Mouse (Mus musculus) G1E (cell line): Measurements from ENCODE around the gene Loxl3. TPM values are rescaled to one million over a fixed set of nuclear protein-coding genes. Genes with fewer than 3 reads are reported as not detected.

Experiments
- ATAC-seq: 2 replicates; pipeline ENCODE4 v1.8.0; 2016; ENCODE audit warnings: mild to moderate bottlenecking; ENCODE audit not compliant: insufficient number of reproducible peaks, poor library complexity, low FRiP score, severe bottlenecking; ENCODE audit errors: extremely low read depth
- DNase-seq: peaks from one replicate; pipeline ENCODE4 v3.0.0; 2012; ENCODE audit warnings: low spot score
- H3K27me3 ChIP-seq: 2 replicates; pipeline ENCODE4 v1.6.1; 2012; ENCODE audit warnings: mild to moderate bottlenecking, low read length, inconsistent platforms; ENCODE audit not compliant: insufficient read depth
- H3K36me3 ChIP-seq: replicated peaks from 2 replicates; pipeline ENCODE3; 2012; ENCODE audit warnings: mild to moderate bottlenecking, inconsistent platforms
- H3K4me1 ChIP-seq: 2 replicates; pipeline ENCODE4 v1.6.1; 2012; ENCODE audit warnings: low read depth, low read length, inconsistent platforms, mixed read lengths; ENCODE audit not compliant: insufficient read depth
- H3K4me3 ChIP-seq: 2 replicates; pipeline ENCODE4 v1.5.1; 2012; ENCODE audit warnings: low read depth, mild to moderate bottlenecking, inconsistent platforms, low read length, moderate library complexity, mixed read lengths
- H3K9me3 ChIP-seq: replicated peaks from 2 replicates; pipeline ENCODE4 v1.6.1; 2012; ENCODE audit warnings: inconsistent platforms
- CTCF ChIP-seq: IDR thresholded peaks from 2 replicates; pipeline ENCODE4 v1.5.1; 2012; ENCODE audit warnings: low read depth, low read length, inconsistent platforms, mixed read lengths
- GATA1 ChIP-seq: IDR thresholded peaks from 2 replicates; pipeline ENCODE4 v1.6.1; 2012; ENCODE audit warnings: borderline replicate concordance, low read length, inconsistent platforms, mixed read lengths
- GATA2 ChIP-seq: IDR thresholded peaks from 2 replicates; pipeline ENCODE4 v1.6.1; 2012; ENCODE audit warnings: low read depth, low read length, inconsistent platforms, borderline replicate concordance
- POLR2AphosphoS5 ChIP-seq: IDR thresholded peaks from 2 replicates; pipeline ENCODE4 v1.6.1; 2012; ENCODE audit warnings: low read depth, low read length, inconsistent platforms; ENCODE audit not compliant: insufficient replicate concordance
- TAL1 ChIP-seq: conservative IDR thresholded peaks from 2 replicates; pipeline ENCODE4 v1.6.1; 2012; ENCODE audit warnings: low read depth, low read length, inconsistent platforms, mixed read lengths
- polyA plus RNA-seq: library from polyadenylated mRNA; stranded (reverse); fragments of >175 nt; gene quantifications from 2 replicates; pipeline ENCODE4 v1.2.3, GENCODE M21; 2012
- total RNA-seq, 2 experiments: library from RNA; stranded (forward) in 1 of 2; stranded (reverse) in 1 of 2; fragments of 200-1000 nt in 1 of 2; fragments of >200 nt in 1 of 2; fragmentation: Nextera tagmentation in 1 of 2; gene quantifications; 2 replicates each; pipeline ENCODE4 v1.2.3; 2014 to 2017

Gene Loxl3
- total and polyA plus RNA-seq, 3 experiments: 0.12 to 0.75 (median 0.71) TPM

- Histone ChIP-seq H3K27me3 (peaks cover 10% of the 10 kb centered on the region), H3K36me3 (no peaks in the 10 kb centered on the region), H3K4me1 (peaks cover 26% of the 10 kb centered on the region), H3K9me3 (no peaks in the 10 kb centered on the region), H3K4me3 (no peak overlapping the region)
- ATAC-seq: no peak
- TF ChIP-seq TAL1 (no peak), GATA1 (no peak), GATA2 (no peak), CTCF (no peak), POLR2AphosphoS5 (no peak)
- no peak for DNase-seq
Observed at GRCm38 (mm10) chr6:82998326-82998725, 35.6 kb upstream of the Loxl3 start.

GRCm38 (mm10) chr6:82999986-83000385, 34.0 kb upstream of the Loxl3 start:
- no peaks in the 10 kb centered on the region for H3K36me3 ChIP-seq
- H3K4me1 ChIP-seq: peaks cover 41% of the 10 kb centered on the region
- no peak overlapping the region for H3K4me3 ChIP-seq
- H3K27me3 ChIP-seq: no peaks in the 10 kb centered on the region; the same call in 1 of the 2 replicates
- no peak for TF ChIP-seq TAL1
- TF ChIP-seq GATA2: no peak
- no peak for TF ChIP-seq POLR2AphosphoS5
- TF ChIP-seq CTCF: no peak
- TF ChIP-seq GATA1: no peak
- H3K9me3 ChIP-seq: no peaks in the 10 kb centered on the region
- DNase-seq: no peak
- no peak for ATAC-seq

- Histone ChIP-seq H3K36me3 (no peaks in the 10 kb centered on the region), H3K4me3 (no peak overlapping the region), H3K9me3 (no peaks in the 10 kb centered on the region), H3K27me3 (no peaks in the 10 kb centered on the region), H3K4me1 (peaks cover 36% of the 10 kb centered on the region)
- DNase-seq (no peak), ATAC-seq (no peak)
- no peak for TF ChIP-seq CTCF
- no peak for TF ChIP-seq TAL1
- TF ChIP-seq GATA1: no peak
- TF ChIP-seq POLR2AphosphoS5: no peak
- TF ChIP-seq GATA2: no peak
Observed at GRCm38 (mm10) chr6:83003082-83003481, 30.9 kb upstream of the Loxl3 start.

GRCm38 (mm10) chr6:83003850-83004249, 30.1 kb upstream of the Loxl3 start:
- no peaks in the 10 kb centered on the region for H3K27me3 ChIP-seq
- H3K4me3 ChIP-seq: no peak overlapping the region
- no peaks in the 10 kb centered on the region for H3K36me3 ChIP-seq
- ATAC-seq (no peak), DNase-seq (no peak)
- TF ChIP-seq POLR2AphosphoS5: no peak
- no peak for TF ChIP-seq GATA2
- no peak for TF ChIP-seq TAL1
- no peak for TF ChIP-seq GATA1
- TF ChIP-seq CTCF: no peak
- H3K4me1 ChIP-seq: peaks cover 34% of the 10 kb centered on the region
- no peaks in the 10 kb centered on the region for H3K9me3 ChIP-seq

GRCm38 (mm10) chr6:83004309-83004708, 29.7 kb upstream of the Loxl3 start:
- no peak for TF ChIP-seq GATA2
- TF ChIP-seq POLR2AphosphoS5: no peak
- TF ChIP-seq TAL1: no peak
- no peak for TF ChIP-seq CTCF
- no peak for TF ChIP-seq GATA1
- Histone ChIP-seq H3K36me3 (no peaks in the 10 kb centered on the region), H3K9me3 (no peaks in the 10 kb centered on the region), H3K27me3 (no peaks in the 10 kb centered on the region), H3K4me1 (peaks cover 33% of the 10 kb centered on the region), H3K4me3 (peak overlapping the region; percentile 37; the same call in 1 of the 2 replicates)
- ATAC-seq (no peak), DNase-seq (no peak)

- no peaks in the 10 kb centered on the region for H3K9me3 ChIP-seq
- DNase-seq (peak; percentile 69), ATAC-seq (peak; percentile 81)
- TF ChIP-seq TAL1 (no peak), GATA1 (no peak), GATA2 (no peak), CTCF (no peak), POLR2AphosphoS5 (no peak)
- H3K36me3 ChIP-seq: no peaks in the 10 kb centered on the region
- H3K4me1 ChIP-seq: peaks cover 33% of the 10 kb centered on the region
- H3K4me3 ChIP-seq: peak overlapping the region; percentile 37; the same call in 1 of the 2 replicates
- H3K27me3 ChIP-seq: no peaks in the 10 kb centered on the region
Observed at GRCm38 (mm10) chr6:83004872-83005271, 29.1 kb upstream of the Loxl3 start.
